In the genomic region with DNA sequence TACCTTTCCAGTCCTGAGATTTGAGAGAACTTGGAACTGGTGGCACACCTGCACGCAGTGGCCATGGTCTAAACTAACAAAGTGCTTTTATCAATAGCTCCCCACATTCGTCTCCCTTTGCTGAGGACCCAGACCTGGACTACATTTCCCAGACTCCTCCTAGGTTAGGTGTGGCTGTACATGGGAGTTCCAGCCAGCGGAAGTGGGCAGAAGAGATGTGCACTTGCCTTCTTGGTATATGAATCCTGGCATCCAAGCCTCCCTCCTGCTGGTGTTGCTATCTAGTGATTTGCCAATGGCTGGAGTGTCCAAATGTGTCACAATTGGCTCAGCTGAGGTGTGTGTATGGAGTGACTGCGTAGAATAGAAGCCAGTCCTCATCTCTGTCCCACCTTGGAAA, we compare ENCODE assay signal across 22 mouse cellular contexts.
A peak's percentile ranks its signal among the peaks of the same experiment; 100 is the strongest.
DNase-seq lines count a peak whose midpoint lies in the region; ATAC-seq and TF ChIP-seq lines count a peak whose summit lies in the region.
"Had no signal": no experiment of that assay in that cellular context is flagged by ENCODE, and none has a peak within 500 bp of the region (broad histone marks: within the 10 kb centered on the region; RNA-seq: fewer than 3 reads in every experiment).

No protein-coding gene starts in this region.

- 75% methylated on average over 4 of the region's 4 CpGs for WGBS in midbrain, postnatal 0 days
- 82% methylated on average over 4 of the region's 4 CpGs for WGBS in midbrain, embryonic 10.5 days
- 74% methylated on average over 4 of the region's 4 CpGs for WGBS in kidney, embryonic 15.5 days

- no peak overlapping the region for H3K9ac ChIP-seq in midbrain, postnatal 0 days (replicated peaks; ENCODE audit: low read length, poor library complexity, severe bottlenecking)
- no peak overlapping the region for H3K9ac ChIP-seq in kidney, embryonic 15.5 days
- H3K9ac ChIP-seq: embryonic facial prominence, embryonic 12.5 days; heart, embryonic 13.5 days; hindbrain, embryonic 15.5 days; liver, embryonic 15.5 days had no signal

- no peak overlapping the region for H3K27ac ChIP-seq in midbrain, postnatal 0 days (ENCODE audit: low read depth, low read length)
- H3K27ac ChIP-seq in midbrain, embryonic 10.5 days (replicated peaks) = no peak overlapping the region
- no peak overlapping the region for H3K27ac ChIP-seq in kidney, embryonic 15.5 days
- H3K27ac ChIP-seq: embryonic facial prominence, embryonic 12.5 days; heart, embryonic 13.5 days; hindbrain, embryonic 15.5 days; liver, embryonic 15.5 days had no signal

- H3K4me1 ChIP-seq in midbrain, postnatal 0 days (ENCODE audit: insufficient read depth, low read length) = no peaks in the 10 kb centered on the region
- peaks cover 4% of the 10 kb centered on the region; the same call in 1 of the 2 replicates for H3K4me1 ChIP-seq in midbrain, embryonic 10.5 days
- no peaks in the 10 kb centered on the region for H3K4me1 ChIP-seq in kidney, embryonic 15.5 days
- H3K4me1 ChIP-seq: embryonic facial prominence, embryonic 12.5 days; heart, embryonic 13.5 days; hindbrain, embryonic 15.5 days; liver, embryonic 15.5 days had no signal

- H3K36me3 ChIP-seq in midbrain, postnatal 0 days (ENCODE audit: insufficient read depth, low read length) = no peaks in the 10 kb centered on the region
- H3K36me3 ChIP-seq in midbrain, embryonic 10.5 days = no peaks in the 10 kb centered on the region
- no peaks in the 10 kb centered on the region for H3K36me3 ChIP-seq in kidney, embryonic 15.5 days
- H3K36me3 ChIP-seq: embryonic facial prominence, embryonic 12.5 days; heart, embryonic 13.5 days; hindbrain, embryonic 15.5 days; liver, embryonic 15.5 days had no signal

- H3K4me3 ChIP-seq in midbrain, postnatal 0 days (ENCODE audit: low read depth, low read length) = no peak overlapping the region
- H3K4me3 ChIP-seq in midbrain, embryonic 10.5 days = no peak overlapping the region
- no peak overlapping the region for H3K4me3 ChIP-seq in kidney, embryonic 15.5 days (replicated peaks)
- H3K4me3 ChIP-seq: embryonic facial prominence, embryonic 12.5 days; heart, embryonic 13.5 days; hindbrain, embryonic 15.5 days; liver, embryonic 15.5 days had no signal

- ATAC-seq in midbrain, postnatal 0 days (ENCODE audit: low FRiP score) = no peak
- ATAC-seq in kidney, embryonic 15.5 days (replicated peaks; ENCODE audit: low FRiP score) = no peak
- ATAC-seq: forebrain, embryonic 14.5 days; intestine, embryonic 16.5 days; lung, postnatal 0 days; Patski had no signal

- no peaks in the 10 kb centered on the region for H3K27me3 ChIP-seq in midbrain, postnatal 0 days (ENCODE audit: insufficient read depth, low read length)
- H3K27me3 ChIP-seq in midbrain, embryonic 10.5 days (ENCODE audit: low read depth, poor library complexity, severe bottlenecking) = no peaks in the 10 kb centered on the region
- no peaks in the 10 kb centered on the region for H3K27me3 ChIP-seq in kidney, embryonic 15.5 days
- H3K27me3 ChIP-seq: embryonic facial prominence, embryonic 12.5 days; heart, embryonic 13.5 days; hindbrain, embryonic 15.5 days; liver, embryonic 15.5 days had no signal

- TF ChIP-seq CTCF in midbrain, postnatal 0 days (IDR thresholded peaks at IDR 0.05) = no peak

- no peaks in the 10 kb centered on the region for H3K9me3 ChIP-seq in midbrain, postnatal 0 days (ENCODE audit: low read length)
- no peaks in the 10 kb centered on the region for H3K9me3 ChIP-seq in midbrain, embryonic 10.5 days (replicated peaks)
- no peaks in the 10 kb centered on the region for H3K9me3 ChIP-seq in kidney, embryonic 15.5 days (replicated peaks)
- H3K9me3 ChIP-seq: embryonic facial prominence, embryonic 12.5 days; heart, embryonic 13.5 days; hindbrain, embryonic 15.5 days; liver, embryonic 15.5 days had no signal

- intact Hi-C loops in left cerebral cortex, postnatal 14 days (cut with DNase I) = no loop called here

- no peak overlapping the region for H3K4me2 ChIP-seq in midbrain, postnatal 0 days (ENCODE audit: low read depth, low read length, poor library complexity, severe bottlenecking)
- no peak overlapping the region for H3K4me2 ChIP-seq in kidney, embryonic 15.5 days
- H3K4me2 ChIP-seq: embryonic facial prominence, embryonic 12.5 days; heart, embryonic 13.5 days; hindbrain, embryonic 15.5 days; liver, embryonic 15.5 days had no signal

- DNase-seq in midbrain, postnatal 0 days (ENCODE audit: low spot score) = peak; percentile 49
- no peak for DNase-seq in midbrain, embryonic 10.5 days (ENCODE audit: low spot score)
- DNase-seq in cerebellum, adult 11-12 months = peak; percentile 18
- peak; percentile 24 for DNase-seq in cerebellum, adult 9-11 months
- no peak for DNase-seq in urinary bladder, postnatal 4 days (ENCODE audit: low spot score in 2 of 2)
- DNase-seq in left cerebral cortex, postnatal 14 days (ENCODE audit: low spot score in 2 of 2) = no peak
- DNase-seq: adrenal gland, postnatal 14 days; gastrocnemius, postnatal 10 days; heart, adult 18-20 months; heart, postnatal 36 days; right cerebral cortex, postnatal 14 days; spleen, adult 18-20 months; thymus, adult 2 months had no signal

Comparison
In these comparisons a context has a peak if more than half of its experiments do, and no peak if none do; other contexts are left out.
1. DNase-seq: peak in midbrain, postnatal 0 days (single experiment), cerebellum, adult 11-12 months (single experiment) and cerebellum, adult 9-11 months (single experiment); none in midbrain, embryonic 10.5 days (single experiment), urinary bladder, postnatal 4 days (0 of 2) and left cerebral cortex, postnatal 14 days (0 of 2).